In genomic region chr2:158027855-158028353, GRCm38 (mm10) we compare ENCODE assay signal across 8 mouse cellular contexts. TPM values are rescaled to one million over a fixed set of nuclear protein-coding genes. Genes with fewer than 3 reads are reported as not detected.
A peak's percentile ranks its signal among the peaks of the same experiment; 100 is the strongest.
DNase-seq lines count a peak whose midpoint lies in the region; ATAC-seq and TF ChIP-seq lines count a peak whose summit lies in the region.

No protein-coding gene starts in this region.

- no peaks in the 10 kb centered on the region for H3K36me3 ChIP-seq in heart, embryonic 15.5 days
- H3K36me3 ChIP-seq in hindbrain, embryonic 15.5 days: no peaks in the 10 kb centered on the region
- no peaks in the 10 kb centered on the region for H3K36me3 ChIP-seq in midbrain, embryonic 13.5 days

- H3K4me1 ChIP-seq in heart, embryonic 15.5 days (replicated peaks): peaks cover 37% of the 10 kb centered on the region
- peaks cover 2% of the 10 kb centered on the region for H3K4me1 ChIP-seq in bone marrow, adult 2 months (ENCODE audit: control insufficient read depth, insufficient read depth, low read length)
- peaks cover 43% of the 10 kb centered on the region for H3K4me1 ChIP-seq in hindbrain, embryonic 15.5 days (replicated peaks)
- H3K4me1 ChIP-seq in midbrain, embryonic 13.5 days (replicated peaks): peaks cover 43% of the 10 kb centered on the region

- H3K9me3 ChIP-seq in heart, embryonic 15.5 days (replicated peaks): no peaks in the 10 kb centered on the region
- H3K9me3 ChIP-seq in hindbrain, embryonic 15.5 days: no peaks in the 10 kb centered on the region
- H3K9me3 ChIP-seq in midbrain, embryonic 13.5 days: no peaks in the 10 kb centered on the region

- peak overlapping the region; percentile 93 for H3K27ac ChIP-seq in heart, embryonic 15.5 days
- peak overlapping the region; percentile 89 for H3K27ac ChIP-seq in bone marrow, adult 2 months (ENCODE audit: control insufficient read depth, insufficient read depth, low read depth, low read length, poor library complexity)
- peak overlapping the region; percentile 92 for H3K27ac ChIP-seq in hindbrain, embryonic 15.5 days (replicated peaks)
- peak overlapping the region; percentile 85 for H3K27ac ChIP-seq in midbrain, embryonic 13.5 days

- no peak for TF ChIP-seq POLR2A in bone marrow, adult 2 months (IDR thresholded peaks at IDR 0.05; ENCODE audit: borderline replicate concordance, control insufficient read depth, low read depth, low read length)

- WGBS in heart, embryonic 15.5 days: 2% methylated on average over 16 of the region's 16 CpGs
- under 1% methylated on average over 16 of the region's 16 CpGs for WGBS in bone marrow, adult 2 months
- WGBS in hindbrain, embryonic 15.5 days: 2% methylated on average over 16 of the region's 16 CpGs
- 2% methylated on average over 16 of the region's 16 CpGs for WGBS in midbrain, embryonic 13.5 days

- no peaks in the 10 kb centered on the region for H3K27me3 ChIP-seq in heart, embryonic 15.5 days
- no peaks in the 10 kb centered on the region for H3K27me3 ChIP-seq in hindbrain, embryonic 15.5 days
- H3K27me3 ChIP-seq in midbrain, embryonic 13.5 days: no peaks in the 10 kb centered on the region

- no peak for ATAC-seq in heart, embryonic 15.5 days (replicated peaks; ENCODE audit: insufficient number of reproducible peaks, insufficient read depth, low FRiP score, low read depth)
- ATAC-seq in hindbrain, embryonic 15.5 days (ENCODE audit: low FRiP score, low read depth): 0 out of 2 replicates have a peak, but pooled peaks have one; percentile 3
- ATAC-seq in midbrain, embryonic 13.5 days: no peak; the same call in 1 of the 2 replicates

- peak overlapping the region; percentile 69 for H3K4me2 ChIP-seq in heart, embryonic 15.5 days
- peak overlapping the region; percentile 84 for H3K4me2 ChIP-seq in hindbrain, embryonic 15.5 days
- H3K4me2 ChIP-seq in midbrain, embryonic 13.5 days (replicated peaks): peak overlapping the region; percentile 86

- H3K4me3 ChIP-seq in heart, embryonic 15.5 days: peak overlapping the region; percentile 79
- H3K4me3 ChIP-seq in bone marrow, adult 2 months (replicated peaks; ENCODE audit: control insufficient read depth, low read depth, low read length): peak overlapping the region; percentile 98
- H3K4me3 ChIP-seq in hindbrain, embryonic 15.5 days: peak overlapping the region; percentile 88
- peak overlapping the region; percentile 99 for H3K4me3 ChIP-seq in midbrain, embryonic 13.5 days (replicated peaks)

- TF ChIP-seq CTCF in bone marrow, adult 2 months (IDR thresholded peaks at IDR 0.05; ENCODE audit: control insufficient read depth, insufficient read depth, low read length): no peak

- peak overlapping the region; percentile 81 for H3K9ac ChIP-seq in heart, embryonic 15.5 days
- peak overlapping the region; percentile 80 for H3K9ac ChIP-seq in hindbrain, embryonic 15.5 days
- peak overlapping the region; percentile 93 for H3K9ac ChIP-seq in midbrain, embryonic 13.5 days (replicated peaks)

- DNase-seq in heart, adult 18-20 months: no peak
- DNase-seq in frontal cortex, postnatal 14 days (ENCODE audit: low spot score in 2 of 2): no peak
- DNase-seq in urinary bladder, postnatal 10 days (ENCODE audit: low spot score): no peak
- no peak for DNase-seq in adrenal gland, postnatal 10 days

RNA-seq across cellular contexts. Expression of gene Tti1, which starts 0.3 kb away (rescaled TPM):
- polyA plus RNA-seq in heart, embryonic 15.5 days (2015; fragmentation: Nextera tagmentation; extraction: Ambion mirVana): 22.0 and 23.5 TPM in 2 replicates
- 10 to 100 TPM; 25.8 to 27.1 TPM for total RNA-seq in heart, adult 18-20 months (2021)
- 8.6 and 13.0 TPM in 2 replicates for polyA plus RNA-seq in bone marrow, adult 2 months (2011; ENCODE audit: insufficient read depth, insufficient read length, low replicate concordance, missing spikeins)
- 16.5 and 17.7 TPM in 2 replicates for polyA plus RNA-seq in hindbrain, embryonic 15.5 days (2015; fragmentation: Nextera tagmentation; extraction: Ambion mirVana)
- polyA plus RNA-seq in midbrain, embryonic 13.5 days (2015; fragmentation: Nextera tagmentation; extraction: Ambion mirVana): 20.6 and 22.2 TPM in 2 replicates
- 10 to 100 TPM; 18.6 to 19.8 TPM for total RNA-seq in adrenal gland, postnatal 10 days (2021)

RNA-seq across cellular contexts. Expression of gene Rprd1b, which starts 0.4 kb away (rescaled TPM):
- polyA plus RNA-seq in heart, embryonic 15.5 days (2015; fragmentation: Nextera tagmentation; extraction: Ambion mirVana): 26.5 and 28.6 TPM in 2 replicates
- total RNA-seq in heart, adult 18-20 months (2021): 10 to 100 TPM; 26.1 to 33.0 TPM
- polyA plus RNA-seq in bone marrow, adult 2 months (2011; ENCODE audit: insufficient read depth, insufficient read length, low replicate concordance, missing spikeins): 8.6 and 10.8 TPM in 2 replicates
- 31.9 and 32.3 TPM in 2 replicates for polyA plus RNA-seq in hindbrain, embryonic 15.5 days (2015; fragmentation: Nextera tagmentation; extraction: Ambion mirVana)
- polyA plus RNA-seq in midbrain, embryonic 13.5 days (2015; fragmentation: Nextera tagmentation; extraction: Ambion mirVana): 40.8 and 49.6 TPM in 2 replicates
- total RNA-seq in adrenal gland, postnatal 10 days (2021): 10 to 100 TPM; 25.0 to 39.9 TPM
